Mouse (Mus musculus): Measurements from ENCODE around the gene Schip1.

Schip1 gene

DNA sequence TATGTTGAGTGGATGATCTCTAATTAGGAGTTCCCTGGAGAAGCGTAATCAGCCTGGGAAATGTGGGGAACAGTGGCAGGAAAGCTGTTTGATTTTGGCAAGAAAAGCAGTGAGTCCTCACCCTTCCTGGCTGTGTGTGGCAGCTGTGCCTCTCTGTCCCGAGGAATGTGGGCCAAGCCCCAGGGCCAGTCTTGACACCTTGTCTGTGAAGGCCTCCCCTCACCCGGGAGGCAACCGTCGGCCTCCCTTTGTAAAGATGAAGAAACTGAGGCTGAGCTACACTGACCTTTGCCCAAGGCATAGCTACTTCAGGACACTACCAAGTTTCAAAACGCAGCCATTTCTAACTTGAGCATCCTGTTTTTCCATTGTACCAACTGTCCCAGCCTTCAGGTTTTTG is 481.3 kb downstream of the Schip1 start:
- DNase-seq (ENCODE audit: low read depth, low spot score): no peak

DNA sequence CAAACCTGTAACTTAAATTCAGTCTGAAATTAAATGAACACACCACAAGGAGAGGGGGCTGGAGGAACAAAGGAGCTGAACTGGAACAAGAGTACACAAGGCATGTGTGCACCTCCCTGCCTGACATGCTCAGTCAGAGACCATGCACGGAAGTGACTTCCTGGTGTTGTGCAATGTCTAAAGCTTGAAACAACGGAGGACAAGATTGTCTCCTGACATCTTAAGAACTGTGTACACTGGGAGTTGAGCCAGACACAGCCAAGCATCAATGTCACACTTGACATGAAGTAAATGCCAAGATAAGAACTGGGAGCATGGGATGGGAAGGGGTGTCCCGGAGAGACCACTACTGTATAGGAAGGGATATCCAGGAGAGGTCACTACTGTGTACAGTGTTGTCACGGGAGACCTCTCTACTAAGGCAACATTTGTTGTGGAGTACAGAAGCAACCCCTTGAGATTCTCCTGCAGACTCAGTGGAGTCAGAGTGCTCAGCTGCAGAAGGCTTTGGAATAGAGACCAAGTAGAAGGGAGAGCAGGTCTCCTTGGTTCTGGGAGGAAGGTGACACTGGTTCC is 490.6 kb downstream of the Schip1 start:
- no peak for DNase-seq (ENCODE audit: low read depth, low spot score)

DNA sequence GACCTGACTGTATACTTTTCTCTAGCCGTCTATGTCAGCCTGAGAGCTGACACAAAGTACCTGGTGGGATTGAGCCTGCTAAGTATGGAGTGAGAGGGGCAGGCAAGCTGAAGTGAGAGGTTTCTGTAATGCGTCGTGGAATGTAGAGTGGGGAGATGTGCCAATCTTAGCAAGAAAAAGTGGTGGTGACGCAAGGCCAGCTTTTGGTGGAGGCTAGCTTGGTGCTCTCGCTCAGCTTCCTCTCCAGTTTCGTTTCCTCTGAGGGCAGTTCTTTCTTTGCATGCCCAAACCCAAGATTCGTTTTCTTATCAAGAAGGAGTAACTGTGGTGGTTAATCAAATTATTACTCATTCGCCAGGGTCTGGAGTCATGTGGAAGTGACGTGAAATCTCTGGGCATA is 492.3 kb downstream of the Schip1 start:
- DNase-seq (ENCODE audit: low read depth, low spot score): no peak

DNA sequence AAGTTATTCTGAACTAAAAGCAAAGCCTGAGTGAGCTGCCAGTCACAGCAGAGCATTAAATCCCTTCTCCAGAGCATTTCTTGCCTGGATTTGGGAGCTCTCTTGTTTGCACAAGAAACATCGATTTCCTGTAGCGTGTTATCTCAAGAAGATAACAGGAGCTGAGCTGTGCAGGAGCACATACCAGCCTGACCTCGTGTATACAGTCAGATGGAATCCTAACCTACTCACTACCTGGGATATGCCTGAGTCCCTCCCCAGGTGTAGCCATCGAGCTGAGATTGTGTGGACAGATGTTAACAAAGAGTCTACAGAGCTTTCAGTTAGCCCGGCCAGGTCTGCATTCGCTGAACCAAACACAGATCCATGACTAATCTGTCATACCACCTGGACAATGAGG is 494.1 kb downstream of the Schip1 start:
- DNase-seq (ENCODE audit: low read depth, low spot score): no peak

DNA sequence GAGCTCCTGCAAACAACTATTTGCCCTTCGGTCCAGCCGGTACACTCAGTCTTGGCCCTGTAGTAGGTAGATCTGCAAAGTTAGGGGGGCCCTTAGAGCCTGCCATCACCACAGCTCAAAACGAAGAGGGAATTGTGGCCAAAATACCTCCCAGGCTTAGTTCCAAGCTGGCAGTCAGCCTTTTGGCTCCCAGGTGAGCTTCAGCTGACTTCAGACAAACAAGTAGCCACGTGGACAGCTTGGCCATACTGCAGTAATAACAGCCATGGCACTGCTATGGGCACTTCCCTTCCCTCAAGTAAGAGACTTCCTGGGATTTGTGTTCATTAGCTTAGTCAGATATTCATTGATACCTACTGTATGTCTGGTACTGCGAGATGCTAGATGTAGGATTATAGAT is 495.5 kb downstream of the Schip1 start:
- no peak for DNase-seq (ENCODE audit: low read depth, low spot score)

DNA sequence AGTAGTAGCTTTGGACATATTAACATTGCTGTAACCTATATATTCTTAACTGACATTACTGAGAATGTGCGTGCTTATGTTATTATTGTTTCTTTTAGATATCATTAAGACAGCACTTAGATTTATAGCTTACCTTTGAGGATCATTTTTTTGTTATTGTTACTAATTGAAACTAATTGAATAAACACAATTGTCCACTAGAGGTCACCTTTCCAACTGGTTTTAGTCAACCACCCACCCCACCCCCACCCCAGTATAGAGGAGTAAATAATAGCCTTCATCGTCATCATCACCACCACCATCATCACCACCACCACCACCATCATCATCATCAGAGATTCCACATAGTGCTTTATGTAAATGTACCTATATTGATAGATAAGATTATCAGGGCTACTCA is 498.2 kb downstream of the Schip1 start:
- no peak for DNase-seq (ENCODE audit: low read depth, low spot score)

DNA sequence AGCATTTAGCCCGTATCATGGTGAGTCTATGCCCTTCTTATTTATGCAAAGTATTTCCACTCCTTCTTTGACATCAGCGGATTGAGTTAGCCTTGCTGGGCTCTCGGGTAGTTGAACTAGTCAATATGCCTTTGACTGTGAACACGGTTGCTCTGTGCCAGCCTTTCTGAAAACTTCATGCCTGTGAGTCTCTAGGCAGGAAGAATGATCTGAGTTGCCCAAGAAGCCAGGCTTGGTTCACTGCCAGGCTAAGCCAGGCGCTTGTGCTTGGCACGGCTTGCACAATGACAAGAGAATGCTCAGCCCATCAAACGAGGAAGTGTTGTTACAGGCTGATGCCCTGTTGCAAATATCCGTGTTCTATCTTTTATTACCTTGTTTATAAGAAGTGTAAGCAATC is 499.3 kb downstream of the Schip1 start:
- no peak for DNase-seq (ENCODE audit: low read depth, low spot score)

DNA sequence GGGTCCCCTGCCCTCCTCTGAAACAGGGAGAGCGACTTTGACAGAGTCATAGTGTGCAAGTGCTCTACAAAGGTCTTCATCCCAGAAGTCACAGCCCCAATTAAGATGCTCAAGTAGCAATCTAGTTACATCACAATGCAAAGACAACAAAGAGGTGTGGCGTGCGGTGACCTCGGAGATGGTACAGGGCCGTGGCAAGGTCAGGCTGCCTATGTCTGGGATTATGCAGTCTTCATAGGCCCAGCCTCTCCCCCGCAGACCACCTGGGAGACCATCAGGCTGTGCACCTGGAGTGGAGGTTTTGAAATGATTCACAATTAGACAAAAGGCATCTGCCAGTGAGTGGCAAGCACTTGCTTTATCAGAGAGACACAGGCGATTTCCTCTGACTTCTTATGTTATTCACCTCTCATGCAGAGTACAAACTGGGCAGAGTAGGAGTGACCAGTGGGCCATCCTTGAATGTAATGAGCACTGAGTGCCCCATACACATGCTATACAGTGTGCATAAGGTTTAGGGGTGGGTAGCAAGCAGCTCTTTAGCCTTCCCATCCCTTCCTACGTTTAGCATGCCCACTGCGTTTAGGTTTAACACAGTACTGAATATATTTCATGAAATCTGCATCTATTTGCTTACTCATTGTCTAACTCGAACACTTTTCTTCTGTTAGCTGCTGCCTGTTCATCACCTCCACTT is 500.5 kb downstream of the Schip1 start:
- peak; percentile 97 for DNase-seq (ENCODE audit: low read depth, low spot score)

DNA sequence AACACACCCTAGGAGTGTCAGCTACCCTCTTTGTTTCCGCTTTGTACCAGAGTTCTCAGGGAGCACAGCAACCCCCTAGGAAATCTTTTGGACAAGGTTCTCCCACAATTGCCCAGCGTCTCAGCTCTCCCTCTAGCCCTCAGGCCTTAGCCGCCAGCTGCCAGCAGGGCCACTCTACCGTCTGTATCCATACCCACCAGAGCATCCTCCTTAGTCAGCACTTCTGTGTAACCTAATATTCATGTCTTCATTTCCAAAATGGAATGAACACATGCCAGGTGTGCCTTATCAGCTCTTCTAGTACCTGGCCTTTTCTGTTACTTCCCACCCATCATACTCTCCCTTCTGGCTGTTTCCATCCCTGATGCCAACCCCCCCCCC is 501.1 kb downstream of the Schip1 start:
- DNase-seq (ENCODE audit: low read depth, low spot score): no peak

DNA sequence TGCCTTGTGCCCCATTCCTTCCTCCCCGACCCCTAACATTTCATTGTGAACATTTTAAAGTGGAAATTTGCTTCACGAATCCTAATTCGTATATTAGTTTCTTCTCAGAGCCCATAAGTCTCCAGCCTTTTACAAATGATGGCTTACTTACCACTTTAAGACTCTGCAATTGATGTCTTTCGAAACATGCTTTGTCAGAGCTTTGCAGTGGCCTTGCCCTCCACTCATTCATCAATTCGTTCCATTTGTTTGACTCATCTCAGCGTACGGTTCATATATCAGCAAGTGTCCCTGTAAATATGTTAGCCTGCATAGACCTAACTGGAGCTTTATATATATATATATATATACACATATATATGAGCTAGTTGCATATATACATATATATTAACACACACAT is 503.0 kb downstream of the Schip1 start:
- no peak for DNase-seq (ENCODE audit: low read depth, low spot score)

DNA sequence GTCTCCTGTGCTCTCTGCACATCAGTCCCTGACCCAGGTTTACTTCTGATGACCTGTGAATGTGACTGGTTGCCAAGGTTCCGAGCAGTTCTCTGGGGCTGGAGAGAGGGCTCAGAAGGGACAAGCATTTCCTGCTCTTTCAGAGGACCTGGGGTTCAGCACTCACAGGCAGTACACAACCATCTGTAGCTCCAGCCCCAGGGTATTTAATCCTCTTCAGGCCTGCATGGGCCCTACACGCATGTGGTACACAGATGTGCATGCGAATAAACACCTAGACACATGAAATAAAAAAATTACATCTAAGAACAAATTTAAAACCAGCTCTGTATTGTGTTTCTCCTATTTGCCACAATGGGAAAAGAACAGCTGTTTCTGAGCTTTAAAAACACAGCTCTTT is 503.5 kb downstream of the Schip1 start:
- no peak for DNase-seq (ENCODE audit: low read depth, low spot score)

DNA sequence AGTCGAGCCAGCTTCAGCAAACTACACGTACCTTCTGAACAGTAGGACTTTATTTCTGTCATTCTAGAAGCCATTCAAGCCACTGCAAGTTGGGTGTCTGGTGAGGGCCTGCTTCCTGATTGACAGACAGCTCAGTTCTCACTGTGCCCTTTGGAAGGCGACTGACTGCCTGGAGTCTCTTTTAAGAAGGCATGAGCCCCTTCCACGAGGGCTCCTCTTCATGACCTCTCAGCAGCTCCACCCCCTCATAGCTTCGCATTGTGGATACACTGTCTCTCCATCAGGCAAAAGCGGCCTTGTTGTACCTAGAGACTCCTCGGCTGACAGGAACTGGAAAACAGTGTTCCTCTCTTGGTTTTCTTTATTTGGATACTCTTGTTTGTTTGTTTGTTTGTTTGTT is 504.1 kb downstream of the Schip1 start:
- DNase-seq (ENCODE audit: low read depth, low spot score): peak; percentile 40

DNA sequence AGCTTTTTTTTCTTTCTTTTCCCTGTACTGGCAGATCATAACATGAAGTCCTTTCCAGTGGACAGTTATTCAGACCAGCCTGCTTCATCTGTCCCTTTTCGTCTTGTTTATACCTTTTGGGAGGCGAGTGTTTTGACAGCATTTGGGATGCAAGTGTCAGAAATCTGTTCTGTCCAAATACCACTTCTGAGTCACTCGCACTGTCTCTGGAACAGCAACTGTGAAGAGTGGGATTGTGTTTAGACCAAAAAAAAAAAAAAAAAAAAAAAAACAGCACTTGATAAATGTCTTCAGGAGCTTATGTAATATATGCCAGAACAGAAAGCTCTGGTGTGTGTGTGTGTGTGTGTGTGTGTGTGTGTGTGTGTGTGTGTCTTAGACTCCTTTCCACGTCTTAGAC is 505.7 kb downstream of the Schip1 start:
- no peak for DNase-seq (ENCODE audit: low read depth, low spot score)

DNA sequence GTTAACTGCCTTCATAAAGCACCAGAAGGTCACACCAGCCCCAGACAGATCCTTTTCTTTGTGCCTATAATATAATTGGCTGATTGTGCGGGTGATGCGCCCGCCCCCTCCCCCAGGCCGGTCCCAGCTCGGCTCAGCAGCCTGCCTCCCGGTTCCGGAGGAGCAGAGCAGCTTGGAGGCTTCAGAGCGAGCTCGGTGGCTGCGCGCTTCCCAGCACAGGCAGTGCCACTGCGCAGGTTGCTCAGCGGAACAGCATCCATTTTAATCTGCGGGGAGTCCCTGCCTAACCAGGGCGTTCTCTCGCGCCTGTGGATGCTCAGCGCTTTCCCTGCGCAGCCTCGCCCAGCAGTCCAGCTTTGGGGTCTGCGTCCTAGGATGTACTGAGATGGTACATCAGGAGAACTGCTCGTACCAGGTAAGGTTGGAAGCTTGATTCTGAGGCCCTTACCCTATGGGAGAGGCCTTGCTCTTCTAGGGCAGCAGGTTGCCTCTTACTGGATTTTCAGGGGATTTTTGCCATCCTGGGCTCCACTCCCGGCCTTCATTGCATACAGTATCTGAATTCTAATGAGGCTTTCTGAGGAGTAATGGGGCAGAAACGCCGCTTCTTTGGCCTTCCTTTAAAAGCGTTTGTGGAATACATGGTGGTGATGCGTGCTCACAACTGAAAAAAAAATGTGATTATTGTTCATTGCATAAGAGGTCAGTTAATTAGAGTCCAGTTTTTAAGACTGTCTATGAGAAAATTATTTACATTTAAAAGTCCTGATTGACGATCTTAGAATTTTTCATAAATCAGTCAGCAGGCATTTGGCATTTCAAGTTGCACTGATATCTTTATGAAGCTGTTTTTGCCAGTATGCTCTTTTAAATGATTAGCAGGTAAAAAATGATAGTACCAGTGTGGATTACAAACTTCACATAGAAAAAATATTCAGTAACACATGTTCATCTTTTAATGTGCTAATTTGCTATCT is 507.9 kb downstream of the Schip1 start:
- DNase-seq (ENCODE audit: low read depth, low spot score): peak; percentile 82

DNA sequence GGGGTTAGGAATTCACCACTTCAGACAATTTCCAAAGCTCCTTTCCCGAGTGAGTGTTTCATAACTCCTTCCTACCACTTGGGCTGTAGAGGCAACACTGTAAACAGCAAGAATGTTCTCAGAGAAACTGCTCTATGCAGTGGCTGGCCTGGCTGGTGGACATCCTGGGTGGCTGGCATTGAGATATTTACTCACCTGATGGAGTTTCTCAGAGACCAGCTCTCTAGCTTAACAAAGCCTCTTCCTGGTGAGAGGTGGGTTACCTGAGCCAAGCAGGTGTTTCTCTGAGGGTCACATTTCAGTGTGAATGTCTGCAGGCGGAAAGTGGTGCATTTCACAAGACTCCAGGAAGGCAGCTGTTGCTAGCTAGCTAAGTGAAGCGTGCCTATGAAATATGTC is 508.6 kb downstream of the Schip1 start:
- no peak for DNase-seq (ENCODE audit: low read depth, low spot score)

DNA sequence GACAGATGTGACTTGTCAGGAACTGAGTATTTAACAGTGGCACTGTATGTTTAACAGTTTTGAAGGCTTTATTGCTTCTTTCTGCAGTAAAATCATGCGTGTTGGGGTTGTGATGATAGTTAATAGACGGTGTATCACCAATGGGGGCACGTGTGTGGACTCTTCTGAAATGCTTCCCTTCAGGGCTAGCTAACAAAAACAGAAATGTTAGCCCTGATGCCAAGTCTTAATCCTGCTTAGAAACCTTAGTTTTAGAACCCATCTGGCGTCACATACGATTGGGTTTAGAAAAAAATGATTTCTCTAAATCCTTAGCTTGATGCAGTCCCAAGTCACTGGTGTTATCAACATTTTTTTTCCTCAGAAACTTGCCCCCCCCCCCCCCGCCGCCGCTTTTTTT is 509.5 kb downstream of the Schip1 start:
- no peak for DNase-seq (ENCODE audit: low read depth, low spot score)

DNA sequence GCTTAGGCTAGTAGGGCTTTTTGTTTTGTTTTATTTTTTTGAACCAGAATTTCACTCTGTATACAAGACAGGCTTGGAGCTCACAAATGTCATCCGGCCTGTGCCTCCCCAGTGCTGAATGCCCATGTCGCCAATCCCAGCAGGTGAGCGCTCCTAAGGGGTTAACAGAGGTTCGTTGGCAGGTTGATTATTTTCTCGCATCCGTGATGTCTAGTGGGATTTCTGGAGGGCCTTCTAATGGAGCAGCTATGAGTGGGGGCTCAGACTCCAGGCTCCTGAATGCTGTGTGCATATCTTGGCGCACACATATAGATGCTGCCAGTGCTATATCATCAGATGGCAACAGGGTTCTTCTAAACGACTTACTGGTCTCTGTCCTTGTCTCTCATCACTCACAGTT is 510.0 kb downstream of the Schip1 start:
- no peak for DNase-seq (ENCODE audit: low read depth, low spot score)

DNA sequence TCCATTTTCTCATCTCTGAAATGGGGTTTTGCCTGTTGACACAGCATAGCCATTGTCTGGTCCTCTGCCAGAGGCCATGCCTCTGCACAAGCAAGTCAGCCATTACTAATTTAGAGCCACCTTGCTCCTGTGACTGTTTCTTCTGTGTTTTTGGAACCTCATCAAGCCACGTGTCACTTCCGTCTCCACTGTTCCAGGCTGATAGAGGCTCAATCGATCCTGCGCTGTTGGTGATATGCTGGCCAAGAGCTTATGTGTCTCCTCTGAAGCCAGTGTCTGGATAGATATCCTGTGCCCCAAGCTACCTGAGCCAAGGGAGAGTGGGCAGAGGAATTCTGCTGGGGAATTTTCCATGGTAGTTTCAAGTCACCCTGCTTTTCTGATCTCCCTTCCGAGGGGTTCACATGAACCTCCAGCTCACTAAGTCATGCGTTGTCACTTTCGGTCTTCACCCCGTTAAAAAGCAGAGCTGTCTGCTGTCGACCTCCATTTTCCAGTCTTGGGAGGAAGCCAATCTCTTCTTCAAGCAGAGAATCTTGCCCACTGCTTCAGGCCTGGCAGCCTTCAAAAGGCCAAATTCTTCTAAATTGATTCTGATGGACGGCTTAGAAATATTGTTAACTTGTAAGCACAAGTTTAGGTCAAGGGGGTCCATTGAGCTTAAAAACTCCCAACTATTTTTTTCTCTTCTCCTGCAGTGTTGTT is 511.2 kb downstream of the Schip1 start:
- no peak for DNase-seq (ENCODE audit: low read depth, low spot score)

DNA sequence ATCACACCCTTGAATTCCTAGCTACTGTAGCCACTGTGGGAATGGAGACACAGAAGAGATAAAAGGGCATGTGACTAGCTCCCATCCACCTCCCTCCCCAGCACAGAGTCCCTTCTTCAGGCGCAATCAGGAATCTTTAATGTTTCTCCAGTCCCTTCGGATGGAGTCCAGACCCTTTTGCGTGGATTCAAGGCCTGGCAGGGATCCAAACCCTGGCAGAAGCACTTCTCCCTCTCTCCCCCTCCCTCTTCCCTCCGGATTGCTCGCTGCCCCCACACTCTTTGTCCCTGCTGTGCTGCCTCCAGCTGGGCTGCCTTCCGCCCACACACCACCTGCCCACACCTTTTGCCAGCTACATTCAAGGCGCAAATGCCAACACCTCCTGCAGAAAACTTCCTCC is 511.8 kb downstream of the Schip1 start:
- peak; percentile 16 for DNase-seq (ENCODE audit: low read depth, low spot score)

DNA sequence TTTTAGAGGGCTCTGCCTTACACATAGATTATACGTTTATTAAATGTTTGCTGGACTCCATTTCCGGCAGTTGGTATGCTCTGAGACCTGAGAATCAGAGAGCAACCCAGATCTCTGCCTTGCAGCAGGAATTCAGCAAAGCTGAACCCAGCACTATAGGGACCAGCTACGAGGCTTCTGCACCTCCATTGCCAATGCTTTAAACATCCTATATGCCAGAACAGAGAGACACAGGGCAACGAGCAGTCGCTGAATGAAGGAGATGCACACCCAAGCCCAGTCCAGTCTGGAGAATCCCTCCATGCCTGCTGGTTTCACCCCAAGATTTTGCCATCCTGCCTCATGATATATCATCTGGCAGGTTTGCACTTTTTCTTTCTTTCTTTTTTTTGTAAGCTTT is 512.3 kb downstream of the Schip1 start:
- no peak for DNase-seq (ENCODE audit: low read depth, low spot score)

DNA sequence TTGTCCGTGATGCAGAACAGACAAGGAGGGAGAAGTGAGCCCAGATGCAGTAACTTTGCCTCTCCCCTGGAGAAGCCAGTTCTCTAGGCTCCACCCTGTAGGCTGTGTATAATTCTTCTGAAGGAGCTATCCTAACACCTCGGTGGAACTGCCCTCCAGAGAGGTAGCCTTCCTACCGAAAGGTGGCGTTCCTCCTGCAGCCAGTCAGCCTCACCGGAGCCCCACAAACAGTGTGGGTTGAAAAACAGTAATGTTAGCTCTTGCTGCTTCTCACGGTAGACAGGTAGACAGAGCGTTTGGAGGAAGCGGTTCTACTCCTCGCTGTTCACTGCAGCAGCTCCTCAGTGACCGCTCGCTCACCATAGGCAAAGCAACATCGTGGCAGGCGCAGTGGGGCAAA is 517.0 kb downstream of the Schip1 start:
- peak; percentile 80 for DNase-seq (ENCODE audit: low read depth, low spot score)

DNA sequence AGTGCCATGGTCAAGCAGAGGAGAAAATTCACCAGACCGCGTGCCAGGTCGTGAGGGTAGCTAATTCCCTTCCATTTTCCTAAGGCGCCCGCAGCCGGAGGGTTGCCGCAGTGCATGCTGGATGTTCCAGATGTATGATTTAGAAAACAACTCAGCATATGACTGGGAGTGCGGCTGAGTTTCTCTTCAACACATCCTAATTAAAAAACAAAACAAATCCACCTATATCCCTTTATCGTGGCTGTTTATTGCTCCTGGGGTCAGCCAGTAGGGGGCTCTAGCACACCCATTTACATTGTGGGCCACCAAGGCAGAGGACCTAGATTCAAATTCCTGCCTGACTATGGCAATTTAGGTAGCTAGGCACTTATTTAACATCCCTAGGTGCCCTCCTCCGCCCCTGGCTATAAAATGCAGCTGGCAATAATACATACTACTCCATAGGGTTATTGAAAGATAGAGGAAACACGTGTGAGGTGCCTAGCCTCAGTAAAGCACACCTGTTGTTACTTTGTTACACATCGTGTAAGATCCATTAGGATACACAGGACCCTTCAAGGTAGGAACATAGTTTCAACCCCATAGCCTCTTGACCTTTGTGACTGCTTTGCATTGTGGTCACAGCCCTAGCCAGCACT is 517.6 kb downstream of the Schip1 start:
- DNase-seq (ENCODE audit: low read depth, low spot score): peak; percentile 51
